Mouse (Mus musculus): ENCODE measurements around the gene Lca5l.
A peak's percentile ranks its signal among the peaks of the same experiment; 100 is the strongest.

Lca5l gene

DNA sequence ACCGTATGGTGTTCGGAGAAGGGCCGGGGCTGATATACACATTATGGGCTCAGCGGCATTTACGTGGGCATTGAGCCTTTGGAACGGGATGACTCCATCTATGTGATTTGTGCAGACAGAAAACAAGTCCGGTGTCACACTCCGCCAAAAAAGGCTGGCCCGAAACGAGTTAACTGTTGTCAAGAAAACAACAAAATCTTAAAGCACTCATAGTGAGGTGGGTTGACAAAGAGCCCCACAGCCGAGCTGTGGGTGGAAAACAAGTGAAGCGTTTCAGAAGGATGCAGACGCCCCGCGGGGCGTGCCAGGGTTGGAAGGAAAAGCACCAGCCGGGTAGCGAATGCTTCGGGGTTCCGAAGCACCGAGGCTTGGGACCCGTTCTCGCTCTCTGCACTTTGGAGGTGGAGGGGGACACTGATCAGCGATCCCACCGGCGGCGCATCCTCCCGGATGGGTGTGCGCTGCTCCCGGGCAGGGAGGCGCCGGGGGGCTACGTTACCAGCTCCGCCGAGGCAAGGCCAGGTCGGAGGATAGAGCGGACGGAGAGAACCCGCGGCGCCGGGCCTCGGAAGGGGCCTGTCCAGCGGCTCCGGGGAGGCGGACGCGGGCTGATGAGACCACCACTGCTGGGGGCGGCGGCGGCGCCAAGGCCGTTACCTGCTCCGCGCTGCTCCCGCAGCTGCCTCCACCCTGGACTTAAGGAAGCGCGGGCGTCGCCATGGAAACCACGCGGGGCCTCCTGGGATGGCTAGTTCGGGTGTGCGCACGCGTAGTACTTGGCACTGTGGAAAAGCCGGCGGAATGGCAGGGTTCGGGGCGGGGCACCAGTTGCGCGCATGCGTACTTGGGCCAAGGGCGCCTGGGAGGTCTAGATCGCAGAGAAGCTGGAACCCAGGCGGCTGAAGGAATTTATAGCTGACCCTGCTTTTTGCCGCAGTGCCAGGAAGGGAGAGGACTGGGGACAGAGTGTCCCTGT lies at the start of gene Lca5l:
Gene Lca5l (minus strand): TSS at position 741 of the 976 bp plus-strand sequence.
- peak; percentile 99 for DNase-seq (ENCODE audit: low spot score in 2 of 2)

DNA sequence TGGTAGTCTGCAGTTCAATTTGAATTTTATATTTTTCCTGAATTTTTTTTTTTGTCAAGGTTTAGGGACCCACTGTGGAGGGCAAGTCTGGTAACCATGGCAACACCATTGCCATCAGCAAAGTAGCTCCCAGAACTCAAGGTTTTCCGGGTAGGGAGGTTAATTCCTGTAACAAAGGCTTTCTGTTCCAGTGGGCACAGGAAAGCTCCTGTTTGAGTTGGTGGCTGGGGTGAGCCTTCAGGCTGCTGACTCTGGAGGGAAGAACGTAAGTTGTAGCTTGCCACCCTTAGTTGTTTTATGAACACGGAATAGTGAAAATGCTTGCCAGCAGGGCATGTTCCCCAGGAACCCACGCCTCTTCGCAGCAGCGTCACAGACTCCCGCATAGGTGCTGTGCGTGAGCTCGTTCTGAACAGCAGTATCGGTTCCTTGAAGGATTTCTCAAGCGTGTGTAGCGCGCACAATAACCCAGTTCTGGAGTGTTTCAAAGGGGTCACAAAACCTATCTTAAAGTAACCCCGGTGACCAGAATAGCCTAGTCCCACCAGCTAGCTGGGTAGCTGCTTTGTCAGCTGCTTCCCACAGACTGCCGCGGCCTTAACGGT lies 43.4 kb upstream of the Lca5l start, which contains the start of gene B3galt5:
Gene B3galt5 (plus strand): TSS at position 436 of the 605 bp plus-strand sequence.
- peak; percentile 26 for DNase-seq (ENCODE audit: low spot score in 2 of 2)

DNA sequence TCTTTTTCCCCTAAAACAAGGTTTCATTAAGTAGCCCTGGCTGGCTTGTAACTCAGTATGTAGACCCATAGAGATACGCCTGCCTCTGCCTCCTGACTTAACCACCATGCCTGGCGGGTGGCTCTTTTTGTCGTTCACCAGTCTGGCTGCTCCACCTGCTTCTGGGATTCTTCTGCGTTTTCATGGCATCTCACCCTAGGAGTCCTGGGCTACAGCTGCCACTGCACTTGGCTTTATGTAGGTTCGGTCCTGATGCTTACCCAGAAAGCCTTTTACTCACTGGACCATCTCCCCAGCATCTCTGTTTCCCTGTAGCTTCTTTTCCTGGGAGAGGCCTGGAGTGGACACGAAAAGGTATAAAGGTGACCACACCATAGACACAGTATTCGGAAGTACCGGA lies 41.9 kb upstream of the Lca5l start:
- DNase-seq (ENCODE audit: low spot score in 2 of 2): no peak

DNA sequence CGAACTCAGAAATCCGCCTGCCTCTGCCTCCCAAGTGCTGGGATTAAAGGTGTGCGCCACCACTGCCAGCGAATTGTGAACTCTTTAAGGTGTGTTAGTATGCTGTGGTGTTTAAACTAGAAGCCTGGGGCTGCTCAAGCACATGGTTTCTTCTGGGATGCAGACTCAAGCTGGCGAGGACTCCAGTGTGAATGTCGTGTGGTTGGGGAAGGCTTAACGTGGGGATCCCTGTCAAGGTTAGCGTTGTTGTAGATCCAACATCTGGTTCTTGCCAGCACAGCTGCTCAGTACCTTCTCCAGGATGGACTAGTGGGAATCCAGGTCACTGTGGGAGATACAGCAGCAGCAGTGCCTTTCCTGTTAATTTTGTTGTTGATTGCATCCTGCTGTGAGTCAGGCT lies 39.9 kb upstream of the Lca5l start:
- no peak for DNase-seq (ENCODE audit: low spot score in 2 of 2)

DNA sequence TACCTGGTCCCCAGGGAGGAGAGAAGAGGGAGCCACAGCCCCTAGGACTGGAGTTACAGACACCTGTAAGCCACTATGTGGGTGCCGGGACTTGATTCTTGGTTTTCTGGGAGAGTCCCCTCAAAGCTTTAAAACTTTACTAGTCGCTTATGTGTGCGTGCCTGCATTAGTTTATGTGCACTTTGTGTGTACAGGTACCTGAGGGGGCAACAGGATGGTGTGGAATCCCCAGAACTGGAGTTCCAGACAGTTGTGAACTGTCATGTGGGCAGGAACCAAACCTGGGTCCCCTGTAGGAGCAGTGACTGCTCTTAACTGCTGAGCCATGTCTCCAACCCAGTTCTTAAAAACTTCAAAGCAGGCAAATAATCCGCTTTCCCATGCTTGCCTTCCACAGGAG lies 39.2 kb upstream of the Lca5l start:
- no peak for DNase-seq (ENCODE audit: low spot score in 2 of 2)

DNA sequence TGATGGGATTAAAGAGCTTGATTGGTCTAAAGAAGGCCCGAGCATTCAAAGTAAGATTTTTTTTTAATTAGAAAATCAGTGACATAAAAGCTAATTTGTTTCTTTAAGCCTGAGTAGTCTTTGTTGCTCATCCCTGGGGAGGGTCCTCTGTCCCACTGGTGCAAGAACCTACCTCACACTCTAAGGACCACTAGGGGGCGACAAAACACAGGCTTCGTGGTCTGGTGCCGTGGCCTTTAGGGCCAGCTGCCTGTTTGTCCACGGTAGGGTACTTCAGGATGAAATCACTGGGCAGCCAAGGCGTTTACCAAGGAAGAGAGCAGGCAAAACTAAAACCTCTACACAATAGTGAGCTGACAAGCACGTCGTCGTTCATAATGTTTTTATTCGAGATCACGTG lies 38.3 kb upstream of the Lca5l start:
- peak; percentile 64 to 77 for DNase-seq (ENCODE audit: low spot score in 2 of 2)

DNA sequence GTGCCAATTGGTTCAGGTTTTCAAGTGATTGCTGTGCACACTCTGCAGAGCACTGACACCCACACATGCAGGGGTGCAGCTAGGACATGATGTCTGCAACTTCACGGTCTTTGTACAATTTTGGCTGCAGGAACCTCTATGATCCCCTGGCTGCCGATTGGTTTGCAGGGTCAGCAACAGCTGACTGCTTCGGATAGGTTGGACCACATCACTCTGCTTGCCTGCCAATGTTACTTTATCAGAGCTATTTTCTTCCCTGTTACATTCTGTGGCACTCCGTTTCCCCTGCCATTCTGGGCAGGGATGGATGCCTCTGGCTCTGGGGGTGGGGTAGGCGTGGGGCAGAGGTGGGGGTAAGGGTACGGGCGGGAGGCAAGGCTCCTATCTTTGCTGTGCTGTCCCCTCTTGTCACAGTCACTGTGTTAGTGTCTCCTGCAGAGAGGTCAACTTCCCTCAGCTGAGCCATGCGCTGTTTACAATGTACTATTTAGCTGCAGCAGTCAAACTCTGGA lies 37.0 kb upstream of the Lca5l start:
- no peak for DNase-seq (ENCODE audit: low spot score in 2 of 2)

DNA sequence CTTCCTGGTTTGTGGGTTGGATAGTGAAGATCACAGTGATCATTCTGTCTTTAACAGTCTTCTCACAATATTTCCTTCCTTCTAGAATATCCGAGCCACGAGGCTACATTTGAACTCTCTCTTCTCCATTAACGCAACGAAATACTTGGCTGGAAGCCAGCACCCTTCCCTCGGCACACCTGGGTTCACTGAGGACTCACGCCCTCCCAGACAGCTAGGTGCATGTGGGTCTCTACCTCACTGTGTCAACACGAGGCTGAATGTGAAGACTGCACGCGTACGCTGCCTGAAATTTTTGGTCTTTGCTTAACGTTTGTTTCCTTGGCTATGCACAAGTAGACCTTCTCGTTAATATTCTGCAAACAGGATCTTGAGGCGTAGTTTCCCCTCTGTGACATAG lies 36.4 kb upstream of the Lca5l start:
- DNase-seq (ENCODE audit: low spot score in 2 of 2): no peak

DNA sequence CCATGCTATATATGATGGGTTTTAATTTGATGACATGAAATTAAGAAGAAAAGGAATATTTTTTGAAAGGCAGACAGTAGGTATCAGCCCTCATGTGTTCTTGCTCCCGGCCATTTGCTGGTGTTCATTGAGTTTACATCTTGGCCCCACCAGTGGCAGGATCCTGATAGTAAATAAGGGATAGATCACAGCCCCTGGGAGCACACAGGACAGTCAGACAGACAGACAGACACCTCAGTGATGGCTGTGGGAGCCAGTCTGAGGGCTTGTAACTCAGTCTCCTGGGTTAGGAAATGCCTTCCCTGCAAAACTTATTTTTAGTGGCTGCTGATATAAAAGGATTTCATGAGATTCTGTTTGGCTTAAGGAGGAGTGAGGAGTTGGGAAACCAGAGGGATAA lies 30.4 kb upstream of the Lca5l start:
- no peak for DNase-seq (ENCODE audit: low spot score in 2 of 2)

DNA sequence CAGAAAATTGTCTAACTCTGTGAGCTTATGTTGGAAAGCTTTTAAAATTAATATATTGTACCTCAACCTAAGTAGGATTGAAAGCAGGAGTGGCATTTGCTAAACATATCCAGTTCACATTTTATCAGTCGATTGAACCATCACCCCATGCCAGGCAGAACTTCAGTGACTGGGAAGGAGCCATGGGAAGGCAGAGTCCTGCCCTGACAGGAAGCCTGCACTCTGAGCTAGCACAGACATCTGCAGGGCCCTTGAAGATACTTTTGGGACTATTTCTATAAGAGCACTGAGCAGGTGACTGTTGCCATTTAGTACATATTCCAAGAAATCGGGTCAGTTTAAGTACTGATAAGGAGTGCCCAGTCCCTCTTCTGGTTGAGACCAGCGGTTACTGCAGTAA lies 29.9 kb upstream of the Lca5l start:
- DNase-seq (ENCODE audit: low spot score in 2 of 2): no peak

DNA sequence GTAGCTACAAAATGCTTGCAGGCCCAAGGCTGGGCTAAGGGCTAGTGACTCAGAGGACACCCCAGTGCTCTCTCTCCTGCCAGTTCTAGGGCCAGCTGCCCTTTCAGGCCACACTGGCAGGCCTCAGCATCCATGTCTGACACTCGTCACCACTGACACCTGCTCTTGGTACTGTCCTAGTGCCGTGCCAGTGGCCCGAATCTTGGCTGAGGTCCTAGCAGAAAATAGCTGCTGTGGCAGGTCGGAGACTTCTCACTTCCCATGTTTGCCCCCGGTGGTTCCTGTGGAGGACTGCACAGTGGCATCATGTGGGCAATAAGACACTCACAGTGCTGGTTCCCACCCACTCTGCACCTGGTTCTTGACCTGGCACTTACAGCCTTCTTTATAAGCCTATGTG lies 29.4 kb upstream of the Lca5l start:
- DNase-seq (ENCODE audit: low spot score in 2 of 2): no peak

DNA sequence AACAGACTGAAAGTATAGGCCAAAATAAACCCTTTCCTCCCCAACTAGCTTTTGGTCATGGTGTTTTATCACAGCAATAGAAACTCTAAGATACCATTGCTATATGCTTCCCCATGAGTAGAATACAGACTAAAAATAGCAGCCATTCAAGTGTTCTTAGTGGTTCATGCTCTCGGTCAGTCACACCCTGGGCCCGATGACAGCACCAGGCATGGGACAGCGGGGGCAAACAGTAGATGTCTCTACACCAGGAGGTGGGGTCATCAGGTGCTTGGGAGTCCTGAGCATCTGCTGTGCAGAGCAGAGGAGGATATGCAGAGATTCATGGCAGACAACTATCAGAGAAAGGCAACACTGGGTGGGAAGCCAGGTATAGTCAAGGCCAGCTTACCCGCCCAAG lies 21.0 kb upstream of the Lca5l start:
- DNase-seq (ENCODE audit: low spot score in 2 of 2): no peak

DNA sequence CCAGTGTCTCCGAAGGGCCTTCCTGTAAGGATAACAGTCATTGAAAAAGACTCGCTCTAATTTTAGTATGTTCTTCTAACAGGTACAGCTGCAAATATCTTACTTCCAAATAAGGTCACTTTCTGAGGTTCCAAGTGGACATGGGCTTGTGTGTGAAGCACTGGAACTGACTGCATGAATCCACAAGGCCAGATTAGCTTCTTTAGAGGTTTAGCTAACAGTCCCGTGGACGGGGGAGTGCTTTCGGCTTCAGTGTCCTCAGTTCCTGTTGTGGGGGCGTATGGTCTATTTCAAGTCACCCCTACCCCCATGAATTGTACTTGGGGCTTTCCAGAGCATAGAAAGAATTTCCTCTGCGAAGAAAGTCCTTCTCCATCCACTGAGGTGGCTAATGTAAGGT lies 18.8 kb upstream of the Lca5l start:
- DNase-seq (ENCODE audit: low spot score in 2 of 2): no peak

DNA sequence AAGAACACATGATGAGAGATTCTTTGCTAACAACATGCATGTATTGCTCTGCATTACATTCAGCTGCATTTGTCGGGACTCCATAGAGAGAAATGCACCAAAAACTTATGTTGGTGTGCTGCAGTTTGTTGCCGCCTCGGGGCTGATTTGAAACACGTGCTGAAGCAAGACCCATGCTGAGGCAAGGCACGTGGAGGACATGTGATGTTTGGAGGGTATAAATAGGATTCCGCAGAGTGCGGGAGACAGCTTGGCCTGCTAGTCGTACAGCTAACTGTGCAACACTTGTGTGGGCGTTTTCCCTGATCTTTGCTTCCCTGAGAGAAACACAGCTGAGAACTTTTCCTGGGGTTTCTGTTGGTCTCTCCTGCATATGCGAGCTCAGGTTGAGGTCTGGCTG lies 17.7 kb upstream of the Lca5l start:
- DNase-seq (ENCODE audit: low spot score in 2 of 2): peak in 1 of 2 experiments; percentile 17

DNA sequence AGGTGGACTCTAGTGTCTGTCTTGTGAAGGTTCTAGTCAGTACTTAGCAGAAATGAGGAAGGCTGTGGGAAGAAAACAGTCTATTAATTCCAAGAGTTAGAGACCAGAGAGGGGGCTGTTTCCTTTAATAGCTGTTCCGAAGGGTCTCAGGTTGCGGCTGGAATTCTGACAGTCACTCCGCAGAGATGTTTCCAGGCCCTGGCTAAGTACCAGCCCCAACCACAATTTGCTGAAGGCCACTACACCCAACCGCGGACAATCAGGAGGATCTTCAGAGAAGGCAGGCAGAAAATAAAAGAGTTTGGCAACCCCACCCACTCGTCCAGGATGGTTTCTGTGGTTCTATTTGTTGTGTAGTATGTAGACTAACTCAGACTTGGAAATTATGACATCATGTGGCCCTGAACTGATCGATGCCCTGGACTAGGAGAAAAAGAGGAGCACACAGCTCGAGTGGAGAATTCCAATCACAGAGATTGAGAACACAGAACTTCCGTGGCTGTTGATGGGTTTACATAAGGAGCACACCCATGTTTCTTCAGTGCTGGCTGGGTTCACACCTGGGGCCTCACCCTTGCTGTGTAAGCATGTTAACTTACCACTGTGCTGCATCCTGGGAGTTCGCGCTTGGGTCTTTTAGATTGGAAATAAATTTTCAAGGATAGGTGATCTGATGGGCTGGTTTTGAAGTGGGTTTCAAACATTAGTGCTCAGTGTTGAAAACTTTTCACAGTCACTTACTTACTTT lies 9.6 kb upstream of the Lca5l start:
- DNase-seq (ENCODE audit: low spot score in 2 of 2): no peak

DNA sequence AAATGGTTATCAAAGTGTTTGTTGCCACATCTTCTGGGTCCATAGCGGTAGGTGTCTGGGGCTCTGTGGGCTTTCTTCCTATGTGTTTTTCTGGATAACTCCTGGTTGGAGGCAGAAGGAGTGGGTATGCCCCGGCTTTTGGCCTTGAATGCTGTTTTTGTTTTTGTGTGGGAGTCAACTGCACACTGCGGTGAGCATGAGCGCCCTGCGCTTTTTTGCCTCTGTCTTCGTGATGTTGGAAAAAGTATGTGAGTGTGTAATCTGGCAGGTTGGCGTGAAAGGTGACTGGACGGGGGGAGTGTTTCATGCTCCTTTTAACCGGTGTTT lies 8.6 kb upstream of the Lca5l start:
- DNase-seq (ENCODE audit: low spot score in 2 of 2): no peak

DNA sequence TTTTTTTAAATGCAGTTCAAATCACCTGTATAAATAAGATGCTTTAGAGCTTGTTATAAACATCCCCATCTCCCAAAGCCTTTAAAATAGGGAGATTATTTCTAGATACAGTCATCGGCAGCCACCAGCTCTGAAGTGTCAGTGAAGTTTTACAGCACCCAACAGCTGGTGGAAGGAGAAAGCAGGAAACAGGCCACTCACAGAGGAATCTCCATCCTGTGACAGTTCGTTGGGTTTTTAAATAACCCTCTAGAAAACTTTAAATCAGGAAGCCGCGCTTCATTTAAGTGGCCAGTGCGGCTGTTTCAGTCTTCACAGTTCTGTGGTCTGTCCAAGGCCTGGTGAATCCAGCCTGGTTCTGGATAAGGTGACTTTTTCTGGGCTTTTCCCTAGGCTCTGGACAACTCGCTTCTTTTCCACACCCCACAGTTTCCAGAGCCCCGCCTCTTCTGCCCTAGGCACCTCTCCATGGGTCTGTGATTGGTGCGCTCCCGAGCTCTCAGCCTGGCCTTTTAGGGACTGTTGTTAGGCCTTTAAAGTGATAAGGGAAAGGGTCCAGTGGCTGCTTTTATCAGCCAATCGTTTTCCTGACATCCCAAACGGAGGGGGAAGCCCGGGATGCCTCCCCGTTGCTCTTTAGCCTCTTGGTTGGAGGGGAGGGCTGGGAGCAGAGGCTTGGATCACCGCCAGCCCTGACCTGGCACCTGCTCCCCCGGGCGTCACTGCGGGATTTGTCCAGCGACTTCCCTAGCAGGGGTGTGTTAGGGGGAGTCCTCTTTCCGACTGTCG lies 8.0 kb upstream of the Lca5l start, which contains the start of gene Sh3bgr:
Gene Sh3bgr (plus strand): TSS at position 538 of the 789 bp plus-strand sequence.
- DNase-seq (ENCODE audit: low spot score in 2 of 2): no peak

DNA sequence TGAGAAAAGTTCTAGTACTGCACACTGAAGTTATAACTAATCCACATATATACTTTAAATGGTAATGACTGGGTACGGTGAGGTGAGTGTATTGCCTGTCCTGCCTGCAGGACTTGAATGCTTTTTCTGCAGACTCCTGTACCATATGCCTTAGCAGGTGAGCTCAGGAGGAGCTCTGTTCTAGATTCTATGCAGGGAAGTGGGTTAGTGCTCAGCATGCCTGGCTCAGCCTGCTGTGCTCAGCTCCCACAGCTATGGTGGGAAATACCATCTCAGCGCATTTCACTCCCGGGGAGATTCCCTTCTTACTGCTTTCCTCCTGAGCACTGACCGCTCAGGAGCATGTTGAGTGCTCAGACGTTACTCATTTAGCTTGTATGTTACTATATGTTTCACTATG lies 4.5 kb downstream of the Lca5l start:
- no peak for DNase-seq (ENCODE audit: low spot score in 2 of 2)

DNA sequence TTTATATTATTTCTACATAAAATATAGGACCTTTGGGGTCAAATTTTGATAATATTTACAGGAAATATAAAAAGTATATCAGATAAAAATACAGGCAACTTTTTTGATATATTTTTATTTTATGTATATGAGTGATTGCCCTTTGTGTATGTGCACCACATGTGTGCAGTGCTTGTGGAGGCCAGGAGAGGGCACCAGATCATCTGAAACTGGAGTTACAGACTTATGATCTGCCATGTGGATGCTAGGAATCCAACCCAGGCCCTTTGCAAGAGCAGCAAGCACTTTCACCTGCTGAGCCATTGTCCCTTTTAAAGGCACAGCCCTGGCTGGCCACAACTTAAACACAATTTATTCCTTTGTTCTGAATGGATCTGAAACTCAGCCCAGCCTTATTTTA lies 12.9 kb downstream of the Lca5l start:
- no peak for DNase-seq (ENCODE audit: low spot score in 2 of 2)

DNA sequence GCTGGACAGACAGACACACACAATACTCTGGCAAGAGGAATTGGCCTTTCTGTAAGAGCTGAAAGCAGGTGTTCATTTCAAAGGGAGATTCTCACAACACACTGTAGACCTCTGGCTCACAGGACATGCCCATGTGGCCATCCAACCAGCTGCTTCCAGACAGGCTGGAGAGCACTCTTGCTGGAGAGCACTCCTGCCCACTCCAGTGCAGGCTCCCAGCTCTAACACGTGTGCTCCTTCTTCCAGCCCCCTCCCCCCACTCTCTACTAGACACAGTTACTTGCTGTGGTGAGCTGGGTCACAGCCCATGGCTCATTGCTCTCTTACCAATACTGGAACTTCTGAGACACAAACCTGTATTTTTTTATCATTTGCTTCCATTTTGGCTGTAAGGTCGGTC lies 16.7 kb downstream of the Lca5l start:
- no peak for DNase-seq (ENCODE audit: low spot score in 2 of 2)

DNA sequence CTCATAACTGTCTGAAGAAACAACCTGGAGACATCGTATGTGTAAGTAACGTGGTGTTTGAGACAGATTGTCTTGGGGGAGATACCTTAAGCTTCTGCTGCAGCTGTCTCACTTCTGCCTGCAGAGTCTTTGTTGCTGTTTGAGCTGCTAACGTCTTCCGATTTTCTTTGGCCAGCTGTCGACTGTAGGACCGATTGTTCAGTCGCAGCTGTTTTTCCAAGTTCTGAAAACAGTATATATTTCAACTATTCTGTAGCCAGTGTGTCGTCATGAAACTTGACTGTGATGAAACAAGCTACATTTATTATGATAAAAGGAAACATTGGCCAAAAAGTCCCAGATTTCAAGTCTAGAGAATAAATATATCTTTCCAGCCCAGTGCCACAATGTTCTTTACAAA lies 18.4 kb downstream of the Lca5l start:
- no peak for DNase-seq (ENCODE audit: low spot score in 2 of 2)

DNA sequence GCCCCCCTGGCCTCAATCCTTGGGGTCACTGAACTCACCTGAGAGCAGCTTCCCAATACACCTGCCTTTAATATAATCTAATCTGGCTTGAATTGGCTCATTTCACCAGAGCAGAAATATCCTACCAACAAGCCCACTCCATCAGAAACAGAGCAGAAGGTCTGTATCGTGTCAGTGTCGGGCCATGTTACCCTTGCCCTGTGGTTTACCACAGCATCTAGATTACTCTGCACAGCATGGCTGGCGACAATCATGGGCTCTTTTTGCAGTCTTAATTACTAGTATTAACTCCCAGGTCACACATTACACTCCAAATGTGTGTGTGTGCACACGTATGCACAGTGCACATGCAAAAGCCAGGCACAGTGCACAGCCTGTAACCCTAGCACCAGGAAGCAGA lies 23.2 kb downstream of the Lca5l start:
- DNase-seq (ENCODE audit: low spot score in 2 of 2): no peak

Data from frontal cortex, postnatal 36 days (tissue).